Mouse (Mus musculus): ENCODE measurements around the gene Sept9.

DNA sequence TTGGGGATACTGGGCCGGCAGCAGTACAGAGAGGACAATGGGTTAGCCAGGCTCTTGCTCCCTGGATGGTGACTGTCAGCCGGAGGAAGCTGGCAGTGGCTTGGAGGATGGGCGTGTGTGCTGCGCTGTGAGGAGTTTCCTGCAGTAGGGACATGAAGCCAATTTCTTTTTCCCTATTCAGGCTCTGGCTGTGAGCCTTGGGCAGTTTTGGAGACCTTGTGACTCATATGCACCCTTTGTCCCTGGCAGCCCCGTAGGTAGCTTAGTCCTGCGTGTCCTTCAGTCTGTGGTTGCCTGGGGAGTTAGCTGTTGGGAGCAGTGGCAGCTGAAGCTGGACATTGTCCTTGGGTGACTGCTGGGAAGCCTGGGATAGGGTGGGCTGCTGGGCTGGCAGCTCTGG is 76.5 kb downstream of the Sept9 start:
- TF ChIP-seq POLR2A (IDR thresholded peaks at IDR 0.05; ENCODE audit: borderline replicate concordance, insufficient read depth, low read length): no peak
- no peak for TF ChIP-seq CTCF (IDR thresholded peaks at IDR 0.05; ENCODE audit: borderline replicate concordance, insufficient read depth, low read depth, low read length)

Data from cerebellum, adult 2 months (tissue).